Mouse (Mus musculus) hematopoietic stem cell, adult 5-6 weeks (primary cell): ENCODE data around the gene Bhlha9. TPM values are rescaled to one million over a fixed set of nuclear protein-coding genes. Genes with fewer than 3 reads are reported as not detected.
"Not testable (repeated sequence)": the region's sequence is repeated elsewhere in the genome, so short reads cannot be mapped to it uniquely, and the experiment has no call there.

Experiments
- ATAC-seq, 2 experiments: fragments of 125-278 bp in 1 of 2; replicated peaks in 1 of 2; 2 replicates each; pipeline ENCODE4 v1.8.0; 2016 to 2017; ENCODE audit warnings: inconsistent platforms in 2 of 2, mild to moderate bottlenecking in 2 of 2, moderate number of reproducible peaks in 2 of 2, low read depth in 1 of 2, moderate TSS enrichment in 1 of 2; ENCODE audit not compliant: low FRiP score in 2 of 2, poor library complexity in 2 of 2, severe bottlenecking in 2 of 2, insufficient read depth in 1 of 2, low TSS enrichment in 1 of 2
- total RNA-seq: library from RNA; stranded (forward); fragments of 172-1452, 232-1000 nt; gene quantifications from 2 replicates; pipeline ENCODE4 v1.2.3, GENCODE M21; 2017

The Bhlha9 gene
- total RNA-seq, 1 experiment from 2014 or later: not detected

DNA sequence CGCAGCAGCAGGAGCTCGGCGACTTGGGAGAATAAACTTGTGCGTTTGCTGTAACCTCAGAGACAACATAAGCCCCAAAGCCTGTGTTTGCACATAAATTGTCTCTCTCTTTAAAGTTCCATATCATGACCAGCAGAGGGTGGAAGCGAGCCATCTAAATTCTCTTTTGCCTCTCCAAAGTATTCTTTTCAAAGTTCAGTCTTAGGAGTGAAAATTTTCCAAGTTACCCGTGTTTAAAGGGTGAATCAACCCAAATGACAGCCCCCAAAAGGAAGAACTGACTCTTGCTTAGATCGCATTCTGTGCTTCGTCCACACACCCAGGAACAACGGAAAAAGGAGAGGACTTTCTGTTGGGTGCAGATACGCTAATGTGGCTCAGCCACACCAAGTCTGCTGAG, 17.2 kb upstream of the Bhlha9 start:
- peak in 1 of 2 experiments; percentile 49; a peak in 1 of 4 replicates for ATAC-seq

DNA sequence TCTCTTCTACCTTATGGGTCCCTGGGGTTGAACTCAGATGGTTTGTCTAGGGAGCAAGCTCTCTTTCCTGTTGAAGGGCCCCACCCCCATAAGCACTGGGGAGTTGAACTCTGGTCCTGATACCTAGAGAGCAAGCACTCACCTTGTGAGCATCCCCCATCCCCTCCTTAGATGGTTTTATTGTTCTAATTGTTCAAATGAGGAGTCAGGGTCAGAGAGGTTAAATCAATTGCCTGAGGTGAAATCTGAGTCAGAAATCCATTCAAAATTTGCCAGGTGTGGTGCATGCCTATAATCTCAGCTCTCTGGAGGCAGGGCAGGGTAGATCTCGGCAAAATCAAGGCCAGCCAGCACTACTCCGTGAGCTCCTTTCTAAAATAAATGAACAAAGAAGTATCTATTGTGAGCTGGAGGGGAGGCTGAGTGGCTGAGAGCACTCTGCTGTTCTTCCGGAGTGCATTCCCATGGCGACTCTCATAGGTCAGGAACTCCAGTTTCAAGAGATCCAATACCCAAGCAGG, 14.8 kb upstream of the Bhlha9 start:
- ATAC-seq: no peak

DNA sequence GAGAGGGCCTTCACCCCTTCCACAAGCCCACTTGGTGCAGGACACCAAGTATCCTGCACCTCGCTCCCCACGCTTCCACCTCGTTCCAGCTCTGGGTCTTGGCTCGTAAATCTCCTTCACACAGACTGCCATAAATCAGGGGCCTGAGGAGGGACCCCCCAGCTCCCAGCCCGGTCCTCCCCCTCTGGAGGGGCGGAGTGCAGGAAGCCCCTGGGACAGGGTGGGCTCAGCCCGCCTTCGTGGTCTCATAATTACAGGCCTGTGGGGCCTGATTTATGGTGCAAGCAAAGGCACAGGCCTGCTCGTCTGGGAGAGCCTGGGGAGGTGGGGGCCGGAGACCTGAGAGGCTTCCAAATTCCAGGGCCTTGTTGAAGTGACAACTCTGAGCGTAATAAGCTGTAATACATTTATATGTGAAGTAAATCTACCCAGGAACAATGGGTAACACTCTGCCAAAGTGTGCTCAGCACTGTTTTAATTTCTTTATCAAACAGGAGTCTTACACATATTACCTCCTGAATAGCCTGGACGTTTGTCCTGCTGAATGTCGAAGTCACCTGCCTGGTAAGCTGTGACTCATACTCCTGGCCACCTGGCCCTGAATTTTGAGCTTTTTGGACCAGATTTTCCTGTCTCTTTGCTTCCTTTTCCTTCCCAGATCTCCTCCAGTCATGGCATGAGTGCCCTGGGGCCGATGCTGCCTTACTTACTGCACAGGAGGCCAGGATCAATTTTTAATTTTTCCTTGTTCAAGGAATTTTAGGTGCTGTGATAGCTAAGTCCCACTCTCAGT, 12.9 kb upstream of the Bhlha9 start:
- ATAC-seq: no peak

DNA sequence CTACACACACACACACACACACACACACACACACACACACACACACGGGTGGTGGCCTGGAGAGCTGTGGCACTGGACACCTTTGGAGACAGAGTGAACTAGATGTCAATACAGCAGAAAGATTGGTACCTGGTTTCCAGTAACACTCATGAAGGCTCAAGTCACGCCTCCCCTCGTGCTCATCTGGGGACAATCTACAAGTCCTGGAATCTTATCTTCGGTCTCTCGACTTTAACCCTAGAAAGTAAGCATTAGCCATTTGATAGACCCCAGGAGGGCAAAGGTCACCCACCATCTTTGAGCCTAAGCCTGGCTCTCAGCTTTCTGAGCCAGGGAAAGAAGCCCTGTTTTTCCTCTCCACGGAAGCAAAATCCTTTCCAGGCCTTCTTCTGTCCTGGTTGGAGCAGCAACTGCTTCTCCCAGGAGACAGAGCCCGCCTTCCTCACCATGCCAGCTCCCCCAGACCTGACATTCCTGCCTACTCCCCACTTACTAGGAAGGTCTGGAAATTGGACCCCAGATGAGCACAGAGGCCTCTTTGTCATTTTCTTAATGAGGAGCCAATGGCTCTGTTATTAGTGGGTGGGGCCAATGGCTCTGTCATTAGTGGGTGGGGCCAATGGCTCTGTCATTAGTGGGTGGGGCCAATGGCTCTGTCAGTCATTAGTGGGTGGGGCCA, 10.3 kb upstream of the Bhlha9 start:
- ATAC-seq: no peak

DNA sequence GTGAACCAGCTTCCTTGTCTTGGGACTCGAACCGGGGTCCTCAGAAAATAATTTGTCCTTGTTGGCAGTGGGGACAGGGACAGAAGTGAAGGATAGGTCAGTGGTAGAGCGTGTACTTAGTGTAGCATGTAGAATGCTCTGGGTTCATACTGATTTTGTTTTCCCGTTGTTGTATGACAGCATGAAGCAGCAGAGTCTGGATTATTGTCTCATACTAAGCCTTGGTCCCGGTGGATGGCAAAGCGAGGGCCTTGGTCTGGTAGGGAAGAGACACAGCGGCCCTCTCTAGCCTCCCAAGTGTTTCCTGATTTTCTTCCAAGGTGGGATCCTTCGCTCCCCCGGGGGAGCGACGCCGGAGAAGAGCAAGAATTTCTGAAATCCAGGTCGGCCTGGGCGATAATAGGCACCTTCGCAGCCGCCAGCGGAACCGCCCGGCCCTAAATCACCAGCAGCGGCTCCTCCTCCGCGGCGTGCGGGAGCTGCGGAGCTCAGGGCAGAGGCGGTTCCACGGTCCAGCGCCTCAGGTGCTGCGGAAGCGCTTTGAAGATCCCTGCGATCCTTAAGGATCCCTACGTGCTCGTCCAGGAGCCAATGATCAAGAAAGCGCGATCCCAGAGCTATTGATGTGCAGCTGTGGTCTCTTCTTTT, 6.1 kb upstream of the Bhlha9 start:
- ATAC-seq: 0 out of 4 replicates have a peak, but pooled peaks of 1 of the 2 experiments have one; percentile 27

DNA sequence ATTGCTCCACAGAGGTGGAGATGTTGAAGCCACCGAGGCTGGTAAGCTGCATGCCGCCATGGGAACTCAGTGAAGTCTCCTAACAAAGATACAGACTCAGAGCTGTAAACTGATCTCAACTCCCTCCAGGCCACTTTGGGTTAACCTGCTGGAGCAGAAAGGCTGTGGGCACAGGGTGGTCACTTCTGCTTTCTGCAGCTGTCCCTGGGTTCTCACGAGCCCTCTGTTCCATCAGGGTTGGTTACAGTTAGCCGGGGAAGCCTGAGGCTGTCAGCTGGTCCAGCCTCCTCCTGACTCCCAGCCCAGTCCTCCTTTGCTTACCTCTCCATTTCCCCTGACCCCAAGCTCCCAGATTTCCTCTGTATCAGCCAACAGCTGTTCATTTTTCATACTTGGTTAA, 4.5 kb upstream of the Bhlha9 start:
- ATAC-seq: peak in 1 of 2 experiments; percentile 22; a peak in 2 of 4 replicates

DNA sequence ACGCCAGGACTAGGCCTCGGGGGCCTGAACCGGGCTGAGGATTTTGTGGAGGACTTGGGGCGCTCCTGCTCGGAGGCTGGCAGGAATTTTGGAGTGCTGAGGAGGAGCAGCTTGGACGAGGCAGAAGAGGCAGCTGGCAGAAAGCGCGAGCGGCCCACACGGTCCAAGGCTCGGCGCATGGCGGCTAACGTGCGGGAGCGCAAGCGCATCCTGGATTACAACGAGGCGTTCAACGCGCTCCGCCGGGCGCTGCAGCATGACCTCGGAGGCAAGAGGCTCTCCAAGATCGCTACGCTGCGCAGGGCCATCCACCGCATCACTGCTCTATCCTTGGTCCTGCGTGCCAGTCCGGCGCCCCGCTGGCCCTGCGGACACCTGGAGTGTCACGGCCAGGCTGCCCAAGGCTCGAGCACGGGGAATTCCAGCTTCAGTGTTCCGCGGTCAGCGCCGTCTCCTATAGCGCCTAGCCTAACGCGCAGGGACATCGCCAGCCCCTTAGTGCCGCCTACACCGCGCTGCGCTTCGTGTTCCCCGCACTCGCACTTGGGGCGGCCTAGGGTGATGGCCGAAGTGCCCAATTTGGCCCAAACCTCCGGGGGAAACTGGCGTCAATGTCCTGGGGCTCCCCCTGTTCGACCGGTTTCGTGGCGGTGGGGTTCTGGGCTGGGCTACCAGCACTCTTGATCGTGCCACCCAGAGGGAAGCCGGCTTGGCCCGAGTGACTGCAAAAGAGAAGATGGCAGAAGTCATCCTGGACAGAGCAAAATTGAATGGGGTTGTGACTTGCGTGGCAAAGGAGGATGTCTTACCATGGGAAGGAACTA, 503 bp downstream of the Bhlha9 start:
- ATAC-seq: no peak

DNA sequence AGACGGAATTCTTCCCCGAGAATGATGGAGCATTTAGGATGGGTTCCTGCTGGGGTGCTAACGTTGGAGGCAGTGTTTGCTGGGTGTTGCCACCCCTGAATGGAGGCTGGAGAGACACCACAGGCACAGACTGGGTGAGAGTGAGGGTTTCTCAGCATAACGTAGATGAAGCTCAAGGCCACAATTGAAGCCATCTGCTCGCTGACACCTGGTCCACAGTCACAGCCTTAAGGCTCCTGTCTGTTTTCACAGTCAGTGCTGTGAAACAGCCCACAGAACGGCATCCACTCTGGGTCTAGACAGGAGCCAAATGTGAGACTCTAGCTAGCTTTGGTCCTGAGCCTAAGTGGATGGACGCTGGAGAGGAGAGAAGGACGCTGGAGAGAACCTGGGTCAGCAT, 1.9 kb downstream of the Bhlha9 start:
- ATAC-seq: no peak

DNA sequence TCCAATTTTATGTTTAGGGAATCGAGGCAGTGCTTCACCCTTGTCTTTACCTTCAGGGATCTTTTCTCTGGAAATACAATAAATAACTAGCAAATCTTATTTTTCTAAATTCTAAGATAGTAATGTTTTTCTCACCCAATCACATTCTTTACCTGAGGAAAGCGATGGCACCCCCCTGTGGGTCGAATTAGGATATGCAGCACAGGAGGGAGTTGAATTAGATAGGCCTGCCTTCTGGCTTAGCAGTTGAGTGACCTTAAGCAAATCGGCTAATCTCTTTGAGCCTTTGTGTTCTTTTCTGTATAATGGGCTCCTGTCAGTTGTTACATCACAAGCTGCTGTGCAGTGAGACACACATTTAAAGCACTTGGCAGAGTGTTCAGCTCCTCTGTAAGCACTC, 2.4 kb downstream of the Bhlha9 start:
- no peak for ATAC-seq

DNA sequence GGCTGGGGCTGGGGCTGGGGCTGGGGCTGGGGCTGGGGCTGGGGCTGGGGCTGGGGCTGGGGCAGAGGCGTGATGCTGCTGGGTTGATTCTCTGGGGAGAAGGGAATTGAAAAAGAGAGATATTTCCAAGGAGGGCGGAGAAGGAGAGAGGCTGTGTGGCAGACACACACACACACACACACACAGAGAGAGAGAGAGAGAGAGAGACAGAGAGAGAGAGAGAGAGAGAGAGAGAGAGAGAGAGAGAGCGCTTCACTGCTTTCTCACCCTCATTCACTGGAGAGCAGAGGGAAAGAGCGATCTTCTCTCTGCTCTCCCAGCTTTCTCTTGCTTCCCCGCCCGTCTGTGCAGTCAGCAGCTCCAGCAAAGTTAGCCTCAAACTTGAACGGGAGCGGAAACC, 7.2 kb downstream of the Bhlha9 start, which contains the start of gene Trarg1:
Gene Trarg1 (plus strand): TSS at position 301 of the 400 bp plus-strand sequence.
- not testable (repeated sequence) for ATAC-seq

DNA sequence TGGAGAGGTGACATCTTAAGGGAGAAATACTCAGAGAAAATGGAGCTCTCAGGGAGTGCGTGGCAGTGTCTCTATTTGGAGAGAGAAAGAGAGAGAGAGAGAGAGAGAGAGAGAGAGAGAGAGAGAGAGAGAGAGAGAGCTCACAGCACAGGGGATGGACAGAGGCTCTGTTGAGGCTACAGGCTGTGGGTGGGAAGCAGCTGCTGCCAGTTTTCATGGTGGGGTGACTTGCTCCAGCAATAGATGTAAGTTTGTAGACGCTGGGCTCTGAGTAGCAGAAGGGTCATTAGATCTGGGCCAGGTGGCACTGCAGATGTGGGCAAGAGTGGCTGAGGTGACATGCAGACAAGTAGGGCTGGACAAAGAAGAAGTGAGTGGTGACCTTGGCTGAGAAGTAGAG, 13.3 kb downstream of the Bhlha9 start:
- ATAC-seq: no peak

DNA sequence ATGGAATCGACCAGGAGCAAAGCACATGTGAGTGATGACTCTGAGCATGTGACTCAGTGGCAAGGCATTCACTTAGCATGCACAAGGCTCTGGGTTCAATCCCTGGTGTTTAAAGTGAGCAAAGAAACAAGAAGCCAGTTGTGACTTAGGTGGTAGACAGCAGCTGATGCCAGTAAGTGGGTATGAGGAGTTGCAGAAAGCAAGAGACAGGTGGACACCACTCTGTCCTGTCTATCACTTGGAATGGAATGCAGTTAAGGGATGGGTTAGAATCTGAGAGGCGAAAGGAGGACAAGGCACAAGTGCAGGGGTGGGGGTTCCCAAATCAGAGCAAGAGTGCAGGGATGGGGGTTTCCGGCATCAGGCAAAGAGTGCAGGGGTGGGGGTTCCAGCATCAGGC, 19.8 kb downstream of the Bhlha9 start:
- ATAC-seq: no peak

DNA sequence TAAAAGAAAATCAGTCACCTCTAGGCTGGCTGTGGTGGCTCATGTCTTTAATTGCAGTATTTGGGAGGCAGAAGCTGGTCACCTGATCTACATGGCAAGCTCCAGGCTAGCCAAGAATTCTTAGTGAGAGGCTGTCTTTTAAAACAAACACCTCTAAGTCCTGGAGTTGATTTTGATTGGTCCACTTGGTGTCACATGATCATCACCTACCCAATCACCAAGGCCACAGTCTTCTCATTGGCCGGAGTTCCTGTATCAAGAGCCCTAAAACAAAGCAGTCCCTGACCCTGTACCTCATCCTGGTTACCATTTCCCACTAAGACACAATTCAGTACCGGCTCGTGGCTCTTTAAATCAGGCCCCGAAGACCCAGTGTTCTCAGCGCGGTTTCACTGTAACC, 23.5 kb downstream of the Bhlha9 start:
- no peak for ATAC-seq

DNA sequence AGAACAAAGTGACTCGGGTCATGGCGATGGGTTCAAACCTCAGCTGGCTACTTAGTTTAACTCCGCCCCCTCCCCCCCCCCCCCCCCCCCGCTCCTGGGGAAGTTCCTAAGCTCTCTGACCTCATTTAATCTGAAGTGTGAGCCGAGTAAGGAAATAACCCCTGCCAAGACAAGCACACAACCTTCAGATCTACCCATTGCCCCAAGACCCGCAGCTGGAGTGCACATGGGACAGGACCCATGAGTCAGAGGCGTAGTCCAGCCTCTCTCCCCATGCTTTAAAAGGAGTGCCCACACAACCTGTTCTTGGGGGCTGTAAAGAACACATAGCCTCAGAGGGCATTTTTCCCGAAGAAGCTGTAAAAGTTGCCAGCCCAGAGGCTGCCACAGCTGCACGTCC, 27.4 kb downstream of the Bhlha9 start:
- no peak for ATAC-seq

DNA sequence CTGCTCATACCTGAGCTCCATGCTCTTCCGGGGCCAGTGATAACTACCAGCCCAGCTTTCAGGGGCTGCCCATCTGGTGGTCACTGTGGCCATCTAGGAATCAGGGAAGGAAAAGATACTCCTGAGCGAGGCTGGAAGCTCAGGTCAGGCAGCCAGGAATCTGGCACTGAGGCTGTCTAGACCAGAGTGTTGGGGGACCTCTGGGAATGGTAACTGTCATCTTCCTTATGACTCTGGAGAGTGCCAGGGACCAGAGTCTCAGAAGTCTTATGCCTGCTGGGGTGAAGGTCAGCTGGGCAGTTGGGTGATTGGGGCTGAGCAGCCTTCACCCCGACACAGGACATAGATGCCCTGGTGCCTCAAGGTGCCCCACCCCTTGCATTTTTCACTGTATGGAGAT, 35.4 kb downstream of the Bhlha9 start:
- ATAC-seq: no peak

DNA sequence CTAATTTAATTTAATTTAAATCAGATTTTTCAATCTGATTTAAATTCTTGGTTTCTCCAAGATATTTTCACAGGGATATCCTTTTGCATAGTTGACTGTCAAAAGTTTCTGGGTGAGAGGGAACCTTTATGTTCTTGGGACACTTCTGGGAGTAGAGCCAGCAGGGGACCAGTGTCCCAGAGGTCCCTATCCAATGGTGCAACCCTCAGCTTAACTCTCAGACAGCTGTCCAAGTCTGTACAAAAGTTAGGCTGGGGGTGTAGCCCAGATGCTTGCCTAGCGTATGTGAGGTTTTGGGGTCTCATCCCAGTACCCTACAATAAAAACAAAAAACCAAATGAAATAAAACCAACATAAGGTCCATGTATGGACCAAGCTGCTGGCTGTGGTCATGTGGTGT, 35.8 kb downstream of the Bhlha9 start:
- ATAC-seq: no peak

DNA sequence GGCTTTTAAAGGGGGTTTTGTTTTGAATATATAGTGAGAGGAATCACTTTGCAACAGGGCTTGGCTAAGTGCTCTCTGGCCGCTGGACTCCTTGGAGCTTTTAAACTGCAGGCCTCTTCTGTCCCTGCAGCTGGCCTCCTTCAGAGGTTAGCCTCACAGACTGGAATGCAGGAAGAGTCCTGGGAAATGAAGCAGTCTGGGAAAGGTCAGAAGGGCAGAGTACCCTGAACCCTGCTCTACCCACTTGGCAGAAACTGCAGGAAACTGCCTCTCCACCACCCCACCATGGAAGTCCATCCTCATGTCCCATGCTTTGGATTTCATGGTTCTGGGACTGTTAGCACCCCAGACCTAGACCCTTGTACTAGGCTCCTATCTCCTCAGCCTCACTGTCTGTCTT, 36.6 kb downstream of the Bhlha9 start:
- ATAC-seq: no peak
